Mouse (Mus musculus) neural tube, embryonic 11.5 days (tissue): ENCODE data around the gene Sgpp1. TPM values are rescaled to one million over a fixed set of nuclear protein-coding genes. Genes with fewer than 3 reads are reported as not detected.
A peak's percentile ranks its signal among the peaks of the same experiment; 100 is the strongest.

Experiments used
- ATAC-seq: fragments of 200-750 bp; cut with Nextera tagmentation; 2 replicates; pipeline ENCODE4 v1.8.0; 2017; ENCODE audit warnings: moderate number of reproducible peaks, mild to moderate bottlenecking, moderate TSS enrichment, moderate library complexity; ENCODE audit not compliant: insufficient read depth, low FRiP score, low TSS enrichment
- DNase-seq: peaks from one replicate; pipeline ENCODE4 v3.0.0-alpha.2; 2015; ENCODE audit warnings: low spot score
- H3K27ac ChIP-seq: fragments of 300-500 bp; sonication (generic); 2 replicates; pipeline ENCODE4 v1.5.1; 2014; ENCODE audit warnings: low read depth, mild to moderate bottlenecking, low read length
- H3K27me3 ChIP-seq: fragments of 300-500 bp; sonication (generic); 2 replicates; pipeline ENCODE4 v1.6.1; 2014; ENCODE audit warnings: mild to moderate bottlenecking, low read length, mixed read lengths; ENCODE audit not compliant: control insufficient read depth, insufficient read depth
- H3K36me3 ChIP-seq: fragments of 300-500 bp; sonication (generic); 2 replicates; pipeline ENCODE4 v1.6.1; 2014; ENCODE audit warnings: mild to moderate bottlenecking, low read length, moderate library complexity, mixed read lengths; ENCODE audit not compliant: control insufficient read depth, insufficient read depth
- H3K4me1 ChIP-seq: fragments of 300-500 bp; sonication (generic); 2 replicates; pipeline ENCODE4 v1.6.1; 2014; ENCODE audit warnings: low read length, mixed read lengths; ENCODE audit not compliant: control insufficient read depth, insufficient read depth
- H3K4me2 ChIP-seq: fragments of 300-500 bp; sonication (generic); 2 replicates; pipeline ENCODE4 v1.6.1; 2014; ENCODE audit warnings: low read depth, mild to moderate bottlenecking, moderate library complexity
- H3K4me3 ChIP-seq: fragments of 300-500 bp; sonication (generic); 2 replicates; pipeline ENCODE4 v1.5.1; 2014; ENCODE audit warnings: low read depth, low read length
- H3K9ac ChIP-seq: fragments of 300-500 bp; sonication (generic); 2 replicates; pipeline ENCODE4 v1.6.1; 2014; ENCODE audit warnings: mild to moderate bottlenecking, low read length
- H3K9me3 ChIP-seq: fragments of 300-500 bp; sonication (generic); 2 replicates; pipeline ENCODE4 v1.6.1; 2016; ENCODE audit warnings: low read length; ENCODE audit not compliant: control insufficient read depth
- WGBS: fragments of 180-500 bp; shearing (Covaris S2); extraction: QIAGEN DNeasy Blood & Tissue Kit; methylation state at CpG from one replicate; pipeline ENCODE4 v1.1.7; 2014; 5-methylcytosine and 5-hydroxymethylcytosine counted together
- polyA plus RNA-seq: library from polyadenylated mRNA; unstranded; fragments of >200 nt; fragmentation: Nextera tagmentation; extraction: Ambion mirVana; gene quantifications from 2 replicates; pipeline ENCODE4 v1.2.1, GENCODE M21; 2014

The Sgpp1 gene
- 7.2 and 7.7 TPM in 2 replicates for polyA plus RNA-seq

DNA sequence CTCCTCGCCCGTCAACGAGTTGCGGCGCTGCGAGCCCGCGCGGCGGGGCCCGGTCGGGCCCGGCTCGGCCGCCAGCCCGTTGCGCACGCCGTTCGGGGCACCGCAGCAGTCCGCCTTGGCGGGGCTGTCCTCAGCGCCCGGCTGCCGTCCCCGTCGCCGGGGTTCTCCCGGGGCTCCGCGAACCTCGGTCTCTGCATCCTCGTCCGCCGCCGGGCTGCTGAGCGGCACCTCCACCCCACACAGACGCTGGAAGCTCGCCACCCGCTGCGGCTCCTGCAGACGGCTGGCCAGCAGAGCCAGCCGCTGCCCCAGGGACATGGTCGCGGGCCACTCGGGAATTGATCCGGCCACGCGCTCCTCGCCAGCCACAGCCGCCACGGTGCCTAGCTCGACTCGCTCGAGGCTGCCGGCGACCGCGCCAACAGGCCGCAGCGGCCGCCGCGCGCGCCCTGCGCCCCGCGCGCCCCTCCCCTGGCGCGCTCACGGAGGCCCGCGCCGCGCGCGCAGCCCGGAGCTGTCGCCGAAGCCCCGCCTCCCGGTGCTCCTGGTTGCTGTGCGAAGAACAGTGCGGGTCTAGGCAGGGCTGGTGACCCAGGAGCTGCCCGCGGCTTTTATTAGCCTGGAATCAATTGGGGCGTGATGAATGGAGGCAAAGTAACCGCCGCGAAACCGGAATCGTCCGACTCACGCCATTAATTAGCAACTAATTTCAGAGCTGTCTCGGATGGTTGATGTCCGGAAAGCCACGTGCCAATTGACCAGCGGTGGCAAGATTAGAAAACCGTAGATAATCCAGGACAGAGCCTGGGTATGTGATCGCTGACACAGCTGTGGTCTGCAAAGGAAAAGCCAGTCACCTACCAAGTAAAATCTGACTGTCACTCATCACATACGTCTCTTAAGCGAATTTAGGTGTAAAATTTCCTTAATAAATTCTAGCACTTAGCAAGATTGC lies at the start of gene Sgpp1:
Sgpp1 (minus strand) TSS at position 484 of the 955 bp plus-strand sequence.
- Histone ChIP-seq H3K4me3 (peak within 1 kb of the TSS; percentile 75), H3K27ac (peak within 1 kb of the TSS; percentile 51; the same call in 1 of the 2 replicates)
- under 1% methylated on average over 97 of the region's 105 CpGs for WGBS

DNA sequence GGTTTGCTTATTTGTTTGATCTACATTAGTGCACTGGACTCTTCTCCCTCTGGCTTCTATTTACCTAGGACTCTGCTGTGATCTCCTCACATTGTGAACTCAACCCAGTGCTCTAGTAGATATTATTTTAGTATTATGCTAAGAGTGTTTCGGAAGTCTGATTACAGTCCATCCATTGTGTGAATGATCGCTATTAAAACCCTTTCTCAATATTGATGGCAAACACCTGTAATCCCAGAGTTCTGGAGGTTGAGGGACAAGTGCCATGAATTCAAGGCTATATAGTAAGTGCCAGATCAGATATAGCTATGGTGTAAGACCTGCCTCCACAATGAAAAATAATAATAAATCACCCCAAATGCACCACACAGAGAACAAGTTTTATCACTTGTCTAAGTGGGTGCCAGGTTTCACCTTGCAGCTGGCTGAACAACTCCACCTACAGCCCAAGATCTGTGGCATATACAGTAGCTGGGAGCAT lies 48.8 kb upstream of the Sgpp1 start:
- Histone ChIP-seq H3K36me3 (no peaks in the 10 kb centered on the region), H3K4me2 (no peak overlapping the region), H3K27me3 (no peaks in the 10 kb centered on the region), H3K9me3 (no peaks in the 10 kb centered on the region), H3K4me1 (no peaks in the 10 kb centered on the region), H3K4me3 (no peak overlapping the region), H3K9ac (no peak overlapping the region), H3K27ac (no peak overlapping the region)
- 89% methylated on average over 2 of the region's 2 CpGs for WGBS
- no peak for DNase-seq
- no peak for ATAC-seq

More for the DNA sequence above, at the start of gene Sgpp1:
- H3K9ac ChIP-seq = peak within 1 kb of the TSS; percentile 74
- no peaks in the 10 kb centered on the region for H3K36me3 ChIP-seq
- ATAC-seq (peak; percentile 96), DNase-seq (peak; percentile 90)
- H3K9me3 ChIP-seq = no peaks in the 10 kb centered on the region
- peaks cover 5% of the 10 kb centered on the region for H3K4me1 ChIP-seq
- H3K27me3 ChIP-seq = peaks cover 3% of the 10 kb centered on the region; the same call in 1 of the 2 replicates
- H3K4me2 ChIP-seq = peak within 1 kb of the TSS; percentile 92

DNA sequence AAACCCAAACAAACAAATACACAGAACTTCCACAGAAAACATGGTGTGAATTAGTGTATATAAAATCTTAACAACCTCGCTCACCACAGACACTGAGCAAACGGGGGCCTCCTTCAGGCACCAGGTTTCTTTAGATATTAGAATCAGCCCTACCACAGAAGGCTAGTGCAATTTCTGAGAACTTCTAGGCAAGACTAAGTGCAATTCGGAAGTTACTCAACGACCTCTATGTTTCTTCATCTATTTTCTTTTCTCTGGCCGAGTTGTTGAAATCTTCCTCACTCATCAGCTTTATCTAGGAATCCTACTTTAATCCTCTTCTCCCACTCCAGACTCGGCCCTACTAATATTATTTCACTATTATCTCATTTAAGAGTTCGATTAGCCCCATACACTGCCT lies 46.5 kb upstream of the Sgpp1 start:
- DNase-seq (no peak), ATAC-seq (no peak)
- H3K4me1 ChIP-seq = no peaks in the 10 kb centered on the region
- no peaks in the 10 kb centered on the region for H3K27me3 ChIP-seq
- H3K4me3 ChIP-seq = no peak overlapping the region
- no peak overlapping the region for H3K27ac ChIP-seq
- H3K36me3 ChIP-seq = no peaks in the 10 kb centered on the region
- H3K9me3 ChIP-seq = no peaks in the 10 kb centered on the region
- H3K9ac ChIP-seq = no peak overlapping the region
- H3K4me2 ChIP-seq = no peak overlapping the region
- WGBS = 87% methylated on average over 7 of the region's 7 CpGs

DNA sequence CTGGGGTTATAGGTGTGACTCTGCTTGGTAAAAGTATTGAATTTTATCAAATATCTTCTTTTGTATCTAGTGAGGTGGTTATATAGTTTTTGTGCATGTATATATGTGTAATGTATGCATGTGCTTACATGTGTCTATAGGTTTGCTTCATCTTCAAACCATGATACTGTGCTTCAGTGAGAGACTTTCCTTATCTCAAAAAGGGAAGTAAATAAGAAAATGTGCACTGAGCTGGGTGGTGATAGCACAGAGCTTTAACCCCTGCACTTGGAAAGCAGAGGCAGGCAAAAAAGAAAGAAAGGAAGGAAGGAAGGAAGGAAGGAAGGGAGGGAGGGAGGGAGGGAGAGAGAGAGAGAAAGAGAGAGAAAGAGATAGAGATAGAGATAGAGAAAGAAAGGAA lies 45.9 kb upstream of the Sgpp1 start:
- Histone ChIP-seq H3K4me1 (no peaks in the 10 kb centered on the region), H3K4me3 (no peak overlapping the region), H3K4me2 (no peak overlapping the region), H3K27me3 (no peaks in the 10 kb centered on the region), H3K36me3 (no peaks in the 10 kb centered on the region), H3K9me3 (no peaks in the 10 kb centered on the region), H3K9ac (no peak overlapping the region), H3K27ac (no peak overlapping the region)
- no peak for ATAC-seq
- no peak for DNase-seq

DNA sequence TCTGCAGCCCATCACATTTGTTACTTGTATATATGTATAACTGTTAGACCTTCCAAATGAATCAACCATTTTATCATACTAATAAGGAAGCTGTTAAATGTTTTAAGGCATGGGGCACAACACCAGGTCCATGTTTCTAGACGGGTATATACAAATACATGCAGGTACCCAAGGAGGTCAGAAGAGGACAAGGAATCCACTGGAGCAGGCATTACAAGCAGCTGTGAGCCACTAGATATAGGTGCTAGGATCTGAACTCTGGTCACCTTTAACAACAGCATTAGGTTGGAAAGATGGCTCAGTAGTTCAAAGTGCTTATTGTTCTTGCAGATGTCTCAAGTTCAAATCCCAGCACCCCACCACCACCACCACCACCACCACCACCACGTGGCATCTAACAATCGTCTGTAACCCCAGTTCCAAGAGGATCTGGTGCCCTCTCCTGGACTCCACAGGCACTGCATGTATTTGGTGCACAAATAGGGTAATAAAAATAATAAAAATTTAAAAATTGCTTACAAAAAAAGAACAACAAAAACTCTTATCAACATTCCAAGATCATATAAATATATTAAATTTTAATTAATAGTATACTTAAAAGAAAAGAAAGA lies 37.0 kb upstream of the Sgpp1 start:
- Histone ChIP-seq H3K9me3 (no peaks in the 10 kb centered on the region), H3K36me3 (no peaks in the 10 kb centered on the region)
- 31% methylated on average over 3 of the region's 3 CpGs for WGBS

DNA sequence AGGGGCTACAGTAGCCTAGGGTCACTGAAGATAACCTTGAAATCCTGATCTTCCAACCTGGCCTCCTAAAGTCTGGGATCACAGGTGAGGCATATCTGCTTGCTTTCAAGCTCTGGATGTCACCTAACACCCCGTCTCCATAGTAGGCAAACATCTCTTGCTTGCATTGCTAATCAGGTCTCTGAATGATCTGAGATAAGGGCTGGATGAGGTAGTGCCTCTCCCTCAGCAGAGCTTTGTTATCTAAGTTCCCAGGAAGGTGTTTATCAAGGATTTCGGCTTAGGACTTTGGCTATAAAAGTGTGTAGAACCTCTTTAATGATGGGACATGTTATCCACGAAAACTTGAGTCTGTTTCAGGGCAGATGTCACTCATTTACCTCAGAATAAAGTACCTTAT lies 35.9 kb upstream of the Sgpp1 start:
- DNase-seq = no peak
- no peak for ATAC-seq
- no peak overlapping the region for H3K9ac ChIP-seq
- H3K4me3 ChIP-seq = no peak overlapping the region
- no peaks in the 10 kb centered on the region for H3K9me3 ChIP-seq
- H3K27me3 ChIP-seq = no peaks in the 10 kb centered on the region
- H3K36me3 ChIP-seq = no peaks in the 10 kb centered on the region
- 71% methylated on average over 3 of the region's 3 CpGs for WGBS
- no peak overlapping the region for H3K4me2 ChIP-seq
- H3K27ac ChIP-seq = no peak overlapping the region
- H3K4me1 ChIP-seq = no peaks in the 10 kb centered on the region

More for the DNA sequence above, 37.0 kb upstream of the Sgpp1 start:
- H3K4me2 ChIP-seq = no peak overlapping the region
- DNase-seq = peak; percentile 44
- no peak overlapping the region for H3K27ac ChIP-seq
- no peak for ATAC-seq
- no peaks in the 10 kb centered on the region for H3K4me1 ChIP-seq
- no peak overlapping the region for H3K4me3 ChIP-seq
- no peaks in the 10 kb centered on the region for H3K27me3 ChIP-seq
- H3K9ac ChIP-seq = no peak overlapping the region

DNA sequence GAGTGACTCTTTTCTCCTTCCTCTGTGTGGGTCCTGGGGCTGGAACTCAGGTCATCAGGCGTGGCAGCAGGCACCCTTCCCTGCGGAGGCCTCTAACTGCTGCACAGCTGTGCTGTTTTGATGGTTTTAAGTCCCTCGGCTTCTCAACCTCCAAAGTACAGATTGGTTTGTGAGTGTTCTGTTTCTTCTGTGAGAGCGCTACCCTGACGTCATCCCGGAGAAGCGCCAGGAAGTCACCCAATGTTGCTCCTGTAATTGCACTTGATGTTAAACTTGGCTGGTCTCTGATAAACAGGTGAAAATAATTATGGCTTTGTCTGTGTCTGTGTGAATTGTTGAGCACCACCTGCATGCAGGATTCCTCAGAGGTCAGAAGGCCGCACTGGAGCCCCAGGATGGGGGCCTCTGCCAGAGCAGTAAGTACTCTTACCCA lies 31.4 kb upstream of the Sgpp1 start:
- Histone ChIP-seq H3K9me3 (no peaks in the 10 kb centered on the region), H3K4me3 (no peak overlapping the region), H3K4me2 (no peak overlapping the region), H3K27ac (no peak overlapping the region), H3K4me1 (no peaks in the 10 kb centered on the region), H3K36me3 (no peaks in the 10 kb centered on the region), H3K9ac (no peak overlapping the region), H3K27me3 (no peaks in the 10 kb centered on the region)
- 60% methylated on average over 8 of the region's 8 CpGs for WGBS
- peak; percentile 9 for DNase-seq
- ATAC-seq = no peak

DNA sequence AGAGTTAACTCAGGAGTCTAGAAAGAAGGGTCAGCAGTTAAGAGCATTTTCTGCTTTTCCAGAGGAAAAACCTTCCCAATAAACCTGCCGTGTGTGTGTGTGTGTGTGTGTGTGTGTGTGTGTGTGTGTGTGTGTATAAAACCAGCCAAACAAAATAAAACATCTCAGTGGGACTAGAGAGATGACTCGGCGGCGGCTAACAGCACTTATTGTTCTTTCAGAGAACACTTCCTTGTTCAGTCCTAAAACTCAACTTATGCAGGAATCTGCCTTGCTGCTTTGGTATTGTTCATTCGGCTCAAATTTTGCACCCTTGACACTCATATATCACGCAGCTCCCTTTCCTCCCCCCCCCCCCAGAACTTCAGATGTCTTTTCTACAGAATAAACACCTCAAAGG lies 30.9 kb upstream of the Sgpp1 start:
- no peak overlapping the region for H3K27ac ChIP-seq
- WGBS = 52% methylated on average over 6 of the region's 6 CpGs
- no peak for ATAC-seq

More for the DNA sequence above, 30.9 kb upstream of the Sgpp1 start:
- H3K36me3 ChIP-seq = no peaks in the 10 kb centered on the region
- H3K4me1 ChIP-seq = no peaks in the 10 kb centered on the region
- H3K4me3 ChIP-seq = no peak overlapping the region
- no peak for DNase-seq
- H3K4me2 ChIP-seq = no peak overlapping the region
- H3K27me3 ChIP-seq = no peaks in the 10 kb centered on the region
- no peak overlapping the region for H3K9ac ChIP-seq
- no peaks in the 10 kb centered on the region for H3K9me3 ChIP-seq
